Mouse (Mus musculus) large intestine, adult 2 months (tissue): ENCODE results near the gene Bicdl2. TPM values are rescaled to one million over a fixed set of nuclear protein-coding genes. Genes with fewer than 3 reads are reported as not detected.
A peak's percentile ranks its signal among the peaks of the same experiment; 100 is the strongest.

Experiments used
- DNase-seq: peaks from one replicate; pipeline ENCODE4 v3.0.0-alpha.2; 2012; ENCODE audit warnings: low read depth, low spot score
- WGBS: fragments of 180-500 bp; shearing (Covaris S2); methylation state at CpG from one replicate; pipeline ENCODE4 v1.1.7; 2018; 5-methylcytosine and 5-hydroxymethylcytosine counted together
- polyA plus RNA-seq: library from polyadenylated mRNA; depleted of rRNA; stranded (reverse); fragments of >200 nt; gene quantifications from 2 replicates; pipeline ENCODE4 v1.2.3, GENCODE M21; 2012

The Bicdl2 gene
- polyA plus RNA-seq, 1 experiment = 6.1 TPM

DNA sequence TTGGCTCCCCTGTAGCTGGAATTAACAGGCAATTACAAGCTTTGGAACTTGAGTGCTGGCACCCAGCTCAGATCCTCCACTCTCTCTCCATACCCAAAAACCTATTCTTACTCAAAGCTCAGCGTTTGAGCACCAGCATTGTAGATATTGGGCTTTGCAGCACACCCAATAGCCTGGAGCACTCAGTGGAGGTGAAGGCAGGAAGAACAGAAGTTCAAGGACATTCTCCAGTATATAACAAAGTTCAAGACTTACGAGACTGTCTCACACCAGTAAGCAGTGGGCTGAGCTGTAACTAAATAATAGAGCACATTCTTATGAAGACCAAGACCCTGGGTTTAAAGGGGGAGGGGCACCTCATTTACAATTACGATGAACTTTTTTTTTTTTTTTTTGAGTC is 12.5 kb downstream of the Bicdl2 start:
- WGBS = 31% methylated on average over 3 of the region's 3 CpGs
- DNase-seq = no peak

DNA sequence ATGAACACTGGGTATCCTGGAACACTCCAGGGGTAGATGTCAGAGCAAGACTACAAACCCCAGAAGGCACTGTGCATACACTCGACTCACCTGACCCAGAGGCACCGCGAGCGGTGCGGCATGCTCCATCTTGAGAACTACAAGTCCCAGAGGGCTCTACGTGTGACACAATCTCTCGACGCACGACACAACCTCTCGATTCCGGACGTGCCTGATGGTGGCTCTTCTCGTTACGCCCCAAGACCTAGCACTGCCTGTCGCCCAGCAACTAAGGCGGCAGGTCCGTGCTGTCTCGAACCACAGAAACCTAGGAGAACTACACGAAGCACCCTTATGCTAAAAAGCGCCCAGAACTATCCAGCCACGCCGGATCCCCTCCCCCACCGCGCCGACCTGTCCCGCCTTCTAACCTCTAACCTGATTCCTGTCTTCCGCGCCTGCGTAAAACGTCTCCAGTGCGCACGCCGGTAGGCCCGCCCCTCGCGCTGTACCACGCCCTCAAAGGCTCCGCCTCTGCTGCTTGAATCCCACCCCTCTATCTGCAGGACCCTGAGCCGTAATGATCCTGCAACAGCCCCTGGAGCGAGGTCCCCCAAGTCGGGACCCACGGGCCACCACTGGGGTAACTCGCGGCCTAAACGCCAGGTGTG is 13.2 kb downstream of the Bicdl2 start, which contains the start of the genes Hcfc1r1 and Thoc6:
Gene Hcfc1r1 (plus strand): TSS at position 173 of the 650 bp plus-strand sequence.
Gene Thoc6 (minus strand): TSS at position 459 of the 650 bp plus-strand sequence.
- DNase-seq = peak; percentile 91
- WGBS = under 1% methylated on average over 45 of the region's 45 CpGs

DNA sequence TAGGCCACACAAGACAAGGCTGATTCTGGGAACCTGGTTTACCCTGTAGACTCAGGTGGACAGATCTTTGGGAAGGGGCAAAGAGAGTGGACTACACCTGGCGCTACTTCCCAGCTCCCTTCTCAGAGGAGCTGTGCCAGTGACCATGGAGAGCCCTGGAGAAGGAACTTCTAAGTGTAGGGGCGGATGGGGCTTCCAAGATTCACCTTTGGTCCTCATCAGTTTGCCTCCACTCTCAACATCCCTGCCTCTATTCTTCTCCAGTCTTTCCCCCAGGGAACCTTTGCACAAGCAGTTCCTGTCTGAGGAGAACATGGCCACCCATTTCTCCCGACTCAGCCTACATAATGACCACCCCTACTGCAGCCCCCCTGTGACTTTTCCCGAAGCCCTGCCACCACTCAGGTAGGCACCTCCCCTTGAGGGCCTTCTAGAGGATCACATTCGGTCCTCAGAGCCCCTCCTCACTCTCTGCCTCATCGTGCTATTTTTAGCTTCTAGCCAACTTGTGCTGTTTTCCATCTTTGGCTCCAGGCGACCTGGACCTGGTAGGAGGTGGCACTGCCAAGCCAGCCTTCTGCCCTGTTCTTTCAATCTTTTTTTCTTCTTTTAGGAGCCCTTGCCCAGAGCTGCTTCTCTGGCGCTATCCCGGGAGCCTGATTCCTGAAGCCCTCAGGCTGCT is 14.1 kb downstream of the Bicdl2 start:
- DNase-seq = no peak
- 32% methylated on average over 9 of the region's 9 CpGs for WGBS

DNA sequence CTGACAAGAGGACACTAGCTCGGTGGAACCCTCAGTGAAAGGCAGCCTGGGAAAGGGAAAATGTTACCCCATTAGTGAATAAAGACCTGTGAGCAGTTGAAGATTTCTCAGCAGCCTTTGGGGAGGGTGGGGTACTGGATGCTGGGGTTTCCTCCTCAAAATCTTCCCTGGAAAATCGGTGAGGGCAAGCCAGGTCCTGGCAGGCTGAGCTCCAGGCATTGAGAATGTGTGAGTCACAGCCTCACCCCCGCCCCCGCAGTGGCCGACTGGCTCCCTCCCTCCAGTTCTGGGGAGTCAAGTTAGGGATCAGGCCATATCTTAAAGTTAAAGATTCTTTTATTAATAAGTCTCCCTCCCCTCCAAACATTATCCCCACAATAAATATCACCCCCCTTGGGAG is 14.8 kb downstream of the Bicdl2 start:
- 24% methylated on average over 5 of the region's 5 CpGs for WGBS
- DNase-seq = no peak

DNA sequence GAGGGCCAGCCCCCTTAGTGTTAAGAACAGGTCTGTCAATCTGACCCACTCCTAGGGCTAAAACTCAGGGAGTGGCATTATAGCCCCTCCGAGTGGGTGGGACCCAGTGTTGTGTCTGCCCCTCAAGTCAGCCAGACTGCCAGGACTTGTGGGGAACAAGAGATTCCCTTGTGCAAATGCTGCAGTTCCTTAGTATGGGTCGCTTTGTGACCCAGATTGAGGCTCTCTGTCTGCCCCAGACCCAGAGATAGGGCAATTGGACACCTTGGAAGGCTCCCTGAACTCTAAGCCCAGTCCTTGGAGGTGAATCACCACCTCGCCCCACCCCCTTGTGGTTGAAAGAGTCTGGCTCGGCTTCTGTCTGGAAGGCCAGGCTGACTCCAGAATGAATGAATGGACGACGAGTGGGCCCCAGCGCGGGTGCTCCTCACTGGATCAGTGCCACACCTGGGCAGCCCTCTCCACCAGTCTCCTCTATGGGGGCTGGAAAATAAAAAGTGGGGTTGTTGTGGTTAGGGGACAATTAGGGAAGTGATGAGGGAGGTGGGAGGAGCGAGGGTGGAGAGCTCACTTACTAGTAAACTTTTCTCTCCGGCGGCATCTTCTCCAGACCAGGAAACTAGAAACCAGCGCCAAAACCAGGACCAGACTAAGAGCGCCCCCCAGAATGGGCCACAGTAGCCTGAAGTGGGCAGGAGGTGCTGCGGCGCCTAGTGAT is 15.4 kb downstream of the Bicdl2 start:
- no peak for DNase-seq
- 15% methylated on average over 15 of the region's 15 CpGs for WGBS

DNA sequence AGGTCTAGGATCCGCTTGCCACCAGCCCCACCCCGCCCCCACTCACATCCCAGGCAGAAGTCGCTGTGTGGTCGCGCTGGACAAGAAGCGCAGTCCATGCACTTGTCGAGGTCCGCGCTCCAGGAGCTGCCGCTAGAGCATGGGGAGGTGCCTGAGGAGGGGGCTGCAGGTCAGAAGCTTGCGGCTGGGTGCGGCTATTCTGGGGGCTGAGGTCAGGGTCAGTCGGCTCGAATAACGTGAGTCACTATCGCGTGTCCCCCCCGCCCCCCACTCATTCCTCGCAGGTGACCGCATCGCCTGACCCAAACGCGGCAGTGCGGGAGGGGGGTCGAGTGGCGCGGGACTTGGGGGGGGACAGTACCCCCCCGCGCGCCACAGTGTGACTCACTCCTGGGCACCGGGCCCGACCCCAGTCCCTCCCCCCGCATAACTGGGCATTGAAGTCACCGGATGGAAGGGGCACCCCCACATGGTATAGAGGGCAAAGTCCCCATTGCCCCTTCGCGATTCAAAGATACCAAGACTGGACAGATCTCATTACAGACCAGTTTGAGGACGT is 16.2 kb downstream of the Bicdl2 start:
- WGBS = 2% methylated on average over 37 of the region's 37 CpGs

DNA sequence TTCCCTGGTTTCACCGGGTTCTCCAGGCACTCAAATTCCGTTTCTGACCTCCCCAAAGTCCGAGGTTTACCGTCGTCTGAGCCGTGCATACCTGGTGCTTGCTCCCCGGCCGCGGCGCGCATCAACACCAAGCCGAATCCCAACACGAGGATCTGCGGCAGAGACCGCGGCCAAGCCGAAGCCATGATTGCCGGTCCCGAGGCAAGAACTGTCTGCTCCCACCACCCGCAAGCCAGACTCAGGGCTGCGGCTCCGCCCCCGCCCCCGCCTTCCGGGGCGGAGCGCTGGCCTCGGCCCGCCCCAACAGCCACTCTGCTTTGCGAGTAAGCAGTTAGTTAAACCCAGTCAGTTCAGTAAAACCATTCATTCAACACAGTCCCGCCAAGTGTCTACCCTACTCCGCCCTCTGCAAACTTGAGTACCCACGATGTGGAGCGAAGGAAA is 17.0 kb downstream of the Bicdl2 start, which contains the start of gene Tnfrsf12a:
Gene Tnfrsf12a (minus strand): TSS at position 233 of the 444 bp plus-strand sequence.
- under 1% methylated on average over 34 of the region's 34 CpGs for WGBS
- no peak for DNase-seq

More for the DNA sequence above, 16.2 kb downstream of the Bicdl2 start:
- no peak for DNase-seq

DNA sequence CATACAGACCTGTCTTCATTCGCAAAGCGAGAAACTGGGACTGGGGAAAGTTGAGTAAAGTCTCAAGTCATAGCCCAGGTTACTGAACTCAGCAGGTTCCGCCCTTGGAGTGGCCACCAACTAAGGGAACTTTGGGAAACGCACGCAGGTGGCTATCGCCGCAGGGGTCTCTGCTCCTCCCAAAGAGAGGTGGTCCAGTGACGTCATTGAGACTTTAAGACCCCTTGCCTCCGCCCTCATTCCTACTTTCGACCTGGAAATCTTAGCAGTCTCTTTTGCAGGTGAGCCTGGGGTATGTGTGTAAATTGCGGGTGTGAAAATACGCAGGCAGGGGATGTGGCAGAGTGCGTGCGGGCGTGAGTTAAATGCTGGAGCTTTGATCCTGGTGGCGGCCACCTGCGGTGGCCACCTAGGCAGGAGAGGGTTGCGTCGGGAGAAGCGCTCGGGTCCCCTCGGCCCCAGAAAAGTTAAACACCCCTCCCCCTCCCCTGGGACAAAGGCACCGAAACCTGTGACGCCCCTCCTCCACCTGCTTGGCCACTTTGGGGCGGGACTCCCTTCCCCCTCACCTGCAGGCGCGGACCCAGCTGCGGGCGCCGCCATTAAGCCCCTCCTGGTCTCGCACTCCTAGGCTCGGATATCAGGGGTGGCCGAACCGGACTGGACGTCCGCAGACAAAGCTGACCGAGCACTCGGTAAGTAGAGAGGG is 19.0 kb downstream of the Bicdl2 start, which contains the start of gene Cldn6:
Gene Cldn6 (plus strand): TSS at position 123 of the 709 bp plus-strand sequence.
- DNase-seq = no peak
- WGBS = 15% methylated on average over 38 of the region's 38 CpGs

DNA sequence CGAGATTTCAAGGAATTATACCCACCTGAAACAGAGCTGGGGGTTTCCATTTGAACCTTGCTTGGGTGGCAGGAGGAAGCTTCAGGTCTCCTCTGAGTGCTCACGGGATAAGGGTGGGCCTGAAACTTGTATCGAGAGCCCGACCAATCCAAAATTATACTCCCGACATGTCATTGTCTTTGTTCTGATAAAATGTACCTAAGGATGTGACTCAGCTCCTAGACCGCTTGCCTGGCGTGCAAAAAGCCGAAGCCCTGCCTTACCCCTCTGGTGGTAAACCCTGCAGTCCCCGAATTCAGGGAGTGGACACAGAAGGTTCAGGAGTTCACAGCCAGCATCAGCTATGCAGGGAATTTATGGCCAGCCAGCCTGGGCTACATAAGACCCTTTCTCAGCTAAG is 20.0 kb downstream of the Bicdl2 start:
- 77% methylated on average over 9 of the region's 9 CpGs for WGBS
- DNase-seq = no peak

DNA sequence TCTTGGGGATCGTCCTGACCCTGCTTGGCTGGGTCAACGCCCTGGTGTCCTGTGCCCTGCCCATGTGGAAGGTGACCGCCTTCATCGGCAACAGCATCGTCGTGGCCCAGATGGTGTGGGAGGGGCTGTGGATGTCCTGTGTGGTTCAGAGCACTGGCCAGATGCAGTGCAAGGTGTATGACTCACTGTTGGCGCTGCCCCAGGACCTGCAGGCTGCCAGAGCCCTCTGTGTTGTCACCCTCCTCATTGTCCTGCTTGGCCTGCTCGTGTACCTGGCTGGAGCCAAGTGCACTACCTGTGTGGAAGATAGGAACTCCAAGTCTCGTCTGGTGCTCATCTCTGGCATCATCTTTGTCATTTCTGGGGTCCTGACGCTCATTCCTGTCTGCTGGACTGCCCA is 20.8 kb downstream of the Bicdl2 start:
- no peak for DNase-seq

DNA sequence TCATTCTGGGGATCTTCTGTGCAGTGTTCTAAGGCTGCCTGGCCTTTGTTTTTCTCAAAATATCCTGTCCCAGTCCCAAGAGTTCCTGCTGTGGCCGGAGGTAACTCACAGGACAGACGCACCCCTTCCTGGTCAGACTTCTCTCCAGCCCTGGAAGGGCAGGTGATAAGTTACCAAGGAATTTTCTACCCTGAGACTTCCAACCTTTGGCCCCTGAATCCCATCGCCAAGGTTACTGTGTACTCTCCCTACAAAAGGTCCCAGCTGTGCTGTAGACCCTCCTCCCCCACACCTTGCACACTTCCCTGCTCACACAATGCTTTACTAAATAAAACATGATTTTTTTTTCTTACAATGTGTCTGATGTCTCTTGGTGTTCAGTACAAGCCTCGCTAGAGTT is 21.8 kb downstream of the Bicdl2 start:
- DNase-seq = no peak

More for the DNA sequence above, 20.8 kb downstream of the Bicdl2 start:
- 29% methylated on average over 10 of the region's 10 CpGs for WGBS

DNA sequence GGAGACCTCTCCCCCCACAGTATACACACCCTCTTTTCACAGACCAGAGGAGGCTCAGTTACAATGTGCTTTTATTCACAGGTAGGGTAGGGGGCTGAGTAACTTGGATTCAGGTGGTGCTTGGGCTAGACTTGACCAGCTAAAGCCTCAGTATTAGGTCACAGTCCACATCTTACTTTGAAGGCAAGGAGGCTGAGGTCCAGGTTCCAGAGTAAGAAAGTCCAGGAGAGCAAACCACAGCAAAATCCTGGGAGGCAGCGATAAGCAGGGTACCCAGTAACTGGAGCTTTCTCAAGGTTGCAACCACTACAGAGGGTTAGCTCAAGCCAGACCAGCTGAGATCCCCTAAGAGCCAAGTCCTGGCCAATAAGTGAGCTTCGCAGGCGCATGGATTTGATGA is 22.2 kb downstream of the Bicdl2 start:
- WGBS = 84% methylated on average over 3 of the region's 3 CpGs
- no peak for DNase-seq

More for the DNA sequence above, 21.8 kb downstream of the Bicdl2 start:
- WGBS = 33% methylated on average over 4 of the region's 4 CpGs

DNA sequence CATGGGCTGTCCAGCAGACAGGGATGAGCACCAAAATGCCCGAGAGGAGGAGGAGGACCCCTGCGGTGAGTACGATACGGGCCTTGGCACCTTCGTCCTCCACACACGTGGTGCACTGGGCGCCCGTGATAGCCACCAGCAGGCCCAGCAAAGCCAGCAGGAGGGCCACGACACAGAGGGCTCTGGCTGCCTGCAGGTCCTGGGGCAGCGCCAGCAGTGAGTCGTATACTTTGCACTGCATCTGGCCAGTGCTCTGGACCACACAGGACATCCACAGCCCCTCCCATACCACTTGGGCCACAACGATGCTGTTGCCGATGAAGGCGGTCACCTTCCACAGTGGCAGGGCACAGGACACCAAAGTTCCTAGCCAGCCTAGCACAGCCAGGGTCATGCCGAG is 22.9 kb downstream of the Bicdl2 start:
- no peak for DNase-seq
- WGBS = 57% methylated on average over 15 of the region's 15 CpGs

DNA sequence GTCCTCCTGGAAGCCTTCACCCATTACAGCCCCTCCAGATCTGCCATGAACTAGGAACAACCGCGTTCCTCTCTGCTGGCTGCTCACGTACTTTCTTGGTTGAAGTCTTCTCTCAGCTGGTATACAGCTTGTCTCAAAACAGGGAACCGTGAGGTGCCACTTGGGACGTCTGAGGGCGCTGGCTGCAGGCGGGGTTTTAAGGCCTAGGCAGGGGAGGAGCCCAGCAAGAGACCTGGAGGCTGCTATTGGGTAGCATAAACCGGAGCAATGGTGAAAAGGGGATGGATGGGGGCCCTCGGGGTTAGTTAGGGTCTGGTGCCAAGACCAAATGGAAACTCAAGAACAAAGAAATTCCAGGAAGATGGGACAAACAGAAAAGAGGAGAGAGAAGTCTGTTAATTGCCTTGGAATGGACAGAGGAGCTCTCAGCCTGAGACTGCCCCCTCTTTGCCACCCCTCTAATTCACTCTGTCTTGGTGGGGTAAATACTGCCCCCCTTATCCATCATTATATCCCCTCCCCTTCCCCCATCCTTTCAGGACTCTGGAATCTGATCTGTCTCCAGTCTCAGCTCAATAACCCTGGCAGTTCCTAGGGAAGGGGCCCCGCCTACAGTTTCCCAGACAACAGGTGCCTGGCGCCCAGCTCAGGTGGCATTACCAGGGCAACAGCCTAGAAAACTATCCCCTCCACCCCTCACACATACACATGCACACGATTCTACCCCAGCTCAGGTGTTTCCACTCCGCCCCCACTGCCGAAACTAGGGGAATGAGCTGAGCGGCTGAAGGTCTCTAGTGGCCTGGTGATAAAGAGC is 23.8 kb downstream of the Bicdl2 start, which contains the start of gene Cldn9:
Gene Cldn9 (minus strand): TSS at position 171 of the 817 bp plus-strand sequence.
- no peak for DNase-seq
- 38% methylated on average over 15 of the region's 15 CpGs for WGBS

DNA sequence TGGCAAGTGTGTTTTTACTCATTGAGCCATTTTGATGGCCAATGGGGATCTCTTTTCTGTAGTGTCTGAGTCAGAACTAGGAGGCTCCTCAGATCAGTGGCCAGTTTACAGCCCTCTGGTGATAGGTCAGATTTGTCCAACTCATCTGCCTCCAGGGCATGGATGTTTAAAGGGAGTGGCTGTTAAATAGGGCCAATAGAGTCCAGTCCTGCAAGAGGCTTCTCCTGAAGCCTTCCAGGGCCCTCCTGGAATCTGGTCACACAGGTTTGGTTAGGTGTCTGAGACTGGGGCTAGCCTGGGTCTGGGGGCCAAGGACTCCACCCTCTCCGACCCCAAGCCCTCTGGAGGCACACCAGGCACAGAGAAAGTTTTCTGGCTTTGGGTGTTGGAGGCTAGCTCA is 34.2 kb downstream of the Bicdl2 start:
- DNase-seq = no peak
- 61% methylated on average over 1 of the region's 1 CpGs for WGBS

DNA sequence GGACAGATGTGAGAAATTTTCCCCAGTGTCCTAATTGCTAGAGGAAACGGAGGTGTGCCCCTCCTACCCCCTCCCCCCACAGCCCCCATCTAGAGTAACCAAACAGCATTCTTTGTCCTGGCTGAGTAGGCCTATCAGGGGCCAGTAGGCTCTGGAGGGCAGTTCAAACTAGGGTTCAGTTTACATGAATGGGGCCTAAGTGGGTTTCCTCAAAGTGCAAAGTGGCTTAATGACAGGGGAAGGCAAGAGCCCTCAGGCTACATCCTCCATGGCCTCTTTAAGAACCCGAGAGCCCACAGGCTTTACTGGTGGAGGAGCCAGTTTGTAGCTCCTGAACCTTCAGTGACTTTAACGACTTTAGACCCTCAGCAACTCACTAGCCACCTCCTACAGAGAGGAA is 35.5 kb downstream of the Bicdl2 start:
- DNase-seq = no peak
- 72% methylated on average over 3 of the region's 3 CpGs for WGBS

DNA sequence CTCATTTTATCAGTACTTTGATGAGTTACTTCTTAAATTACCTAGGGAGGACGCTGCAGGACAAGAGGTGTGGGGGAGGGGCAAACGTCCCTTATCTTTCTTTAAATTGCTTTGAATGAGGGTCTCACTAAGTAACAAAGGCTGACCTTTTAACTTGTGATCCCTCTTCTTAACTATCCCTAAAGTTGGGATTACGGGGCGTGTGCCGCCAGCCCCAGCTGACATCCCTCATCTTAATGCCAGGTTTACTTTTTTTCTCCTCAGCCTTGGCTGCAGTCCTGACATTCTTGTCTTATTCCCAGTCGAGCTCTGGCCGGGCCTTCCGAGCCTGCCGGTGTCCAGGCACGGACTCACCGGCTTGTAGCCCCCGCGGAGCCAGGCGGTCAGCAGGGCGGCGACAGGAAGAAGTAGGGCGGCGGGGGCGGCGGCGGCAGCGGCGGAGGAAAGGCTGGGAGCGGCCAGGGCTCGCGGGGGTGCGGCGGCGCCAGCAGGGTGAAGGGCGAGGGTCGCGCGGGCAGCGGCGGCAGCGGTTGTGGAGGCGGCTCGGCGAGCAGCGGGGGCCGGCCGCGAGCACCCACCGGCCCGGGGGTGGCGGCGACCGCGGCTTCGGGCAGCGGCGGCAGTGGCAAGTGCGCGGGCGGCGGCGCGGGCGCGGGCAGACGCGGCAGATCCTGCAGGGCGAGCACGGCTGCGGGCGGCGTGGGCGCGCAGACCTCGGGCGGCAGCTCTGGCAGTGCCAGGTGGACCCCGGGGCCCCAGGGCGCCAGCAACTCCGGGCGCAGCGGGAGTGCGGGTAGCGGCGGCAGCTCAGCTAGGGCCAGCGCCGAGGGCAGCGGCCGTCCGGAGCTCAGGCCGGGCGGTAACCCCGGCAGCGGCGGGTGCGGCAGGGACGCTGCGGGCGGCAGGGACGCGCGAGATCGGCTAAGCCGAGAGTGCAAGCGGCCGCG is 39.1 kb downstream of the Bicdl2 start:
- 2% methylated on average over 84 of the region's 101 CpGs for whole genome bisulfite sequencing
- DNase-seq = no peak
